Mouse (Mus musculus): ENCODE measurements around the gene Gm4767. TPM values are rescaled to one million over a fixed set of nuclear protein-coding genes. Genes with fewer than 3 reads are reported as not detected.
A peak's percentile ranks its signal among the peaks of the same experiment; 100 is the strongest.
"Not testable (repeated sequence)": the region's sequence is repeated elsewhere in the genome, so short reads cannot be mapped to it uniquely, and the experiment has no call there.

Gm4767 gene
- 4.0 and 4.4 TPM in 2 replicates for polyA plus RNA-seq (2014; fragmentation: Nextera tagmentation; extraction: Ambion mirVana)

DNA sequence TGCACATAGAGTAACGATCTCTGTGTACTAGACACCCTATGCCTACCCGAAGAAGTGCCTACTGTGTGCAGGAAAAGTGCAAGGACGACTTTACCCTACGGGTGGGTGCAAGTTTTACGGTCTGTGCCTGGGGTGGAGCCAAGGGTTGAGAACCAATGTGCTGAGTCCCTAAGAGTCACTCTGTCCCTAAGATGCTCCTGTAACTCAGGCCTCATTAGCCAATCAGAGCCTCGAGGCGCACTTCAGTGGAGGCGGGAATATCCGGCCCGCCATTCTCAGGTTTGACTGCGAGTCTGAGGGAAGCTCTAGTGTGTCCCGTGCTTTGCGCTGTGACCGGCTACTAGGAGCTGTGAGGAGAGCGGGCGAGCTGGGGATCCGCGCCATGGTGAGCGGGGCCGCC, at the start of gene Gm4767:
Gene Gm4767 (plus strand): TSS at position 288 of the 400 bp plus-strand sequence.
- ATAC-seq (replicated peaks; ENCODE audit: insufficient number of reproducible peaks, low FRiP score, low TSS enrichment, low read depth); H3K4me2 ChIP-seq (ENCODE audit: low read depth, low read length); H3K9me3 ChIP-seq (replicated peaks; ENCODE audit: control insufficient read depth, low read length); H3K36me3 ChIP-seq (replicated peaks; ENCODE audit: control insufficient read depth, insufficient read depth, low read depth, low read length); H3K4me1 ChIP-seq (ENCODE audit: control insufficient read depth, insufficient read depth, low read length); DNase-seq (ENCODE audit: low spot score); H3K27ac ChIP-seq (replicated peaks; ENCODE audit: low read depth, low read length); H3K4me3 ChIP-seq (ENCODE audit: low read depth, low read length); H3K27me3 ChIP-seq (ENCODE audit: control insufficient read depth, insufficient read depth, low read length); H3K9ac ChIP-seq (replicated peaks; ENCODE audit: low read length): not testable (repeated sequence)
- WGBS = 30% methylated on average over 11 of the region's 20 CpGs

- not testable (repeated sequence) for H3K9ac ChIP-seq (replicated peaks; ENCODE audit: low read length); H3K9me3 ChIP-seq (replicated peaks; ENCODE audit: control insufficient read depth, low read length); DNase-seq (ENCODE audit: low spot score); H3K27ac ChIP-seq (replicated peaks; ENCODE audit: low read depth, low read length); H3K4me3 ChIP-seq (ENCODE audit: low read depth, low read length); H3K4me2 ChIP-seq (ENCODE audit: low read depth, low read length); H3K4me1 ChIP-seq (ENCODE audit: control insufficient read depth, insufficient read depth, low read length); H3K27me3 ChIP-seq (ENCODE audit: control insufficient read depth, insufficient read depth, low read length); H3K36me3 ChIP-seq (replicated peaks; ENCODE audit: control insufficient read depth, insufficient read depth, low read depth, low read length)
- WGBS = no CpG with 5 or more reads among the region's 43 CpGs
- peak; percentile 97 for ATAC-seq (replicated peaks; ENCODE audit: insufficient number of reproducible peaks, low FRiP score, low TSS enrichment, low read depth)
Observed at GRCm38 (mm10) chr10:81770506-81771403, 41.2 kb upstream of the Gm4767 start, which contains the start of gene Gm3055. Gene Gm3055 (minus strand): TSS chr10:81771161.

- not testable (repeated sequence) for H3K4me3 ChIP-seq (ENCODE audit: low read depth, low read length); H3K27me3 ChIP-seq (ENCODE audit: control insufficient read depth, insufficient read depth, low read length); H3K27ac ChIP-seq (replicated peaks; ENCODE audit: low read depth, low read length); H3K9me3 ChIP-seq (replicated peaks; ENCODE audit: control insufficient read depth, low read length); H3K36me3 ChIP-seq (replicated peaks; ENCODE audit: control insufficient read depth, insufficient read depth, low read depth, low read length); H3K9ac ChIP-seq (replicated peaks; ENCODE audit: low read length); H3K4me1 ChIP-seq (ENCODE audit: control insufficient read depth, insufficient read depth, low read length); DNase-seq (ENCODE audit: low spot score); H3K4me2 ChIP-seq (ENCODE audit: low read depth, low read length)
- WGBS = no CpG with 5 or more reads among the region's 3 CpGs
- peak; percentile 68 for ATAC-seq (replicated peaks; ENCODE audit: insufficient number of reproducible peaks, low FRiP score, low TSS enrichment, low read depth)
Observed at GRCm38 (mm10) chr10:81771404-81771777, 40.6 kb upstream of the Gm4767 start.

GRCm38 (mm10) chr10:81846219-81846618, 34.2 kb downstream of the Gm4767 start:
- WGBS = no CpG with 5 or more reads among the region's 18 CpGs
- not testable (repeated sequence) for H3K4me2 ChIP-seq (ENCODE audit: low read depth, low read length); H3K36me3 ChIP-seq (replicated peaks; ENCODE audit: control insufficient read depth, insufficient read depth, low read depth, low read length); ATAC-seq (replicated peaks; ENCODE audit: insufficient number of reproducible peaks, low FRiP score, low TSS enrichment, low read depth); H3K4me1 ChIP-seq (ENCODE audit: control insufficient read depth, insufficient read depth, low read length); H3K27me3 ChIP-seq (ENCODE audit: control insufficient read depth, insufficient read depth, low read length); H3K9me3 ChIP-seq (replicated peaks; ENCODE audit: control insufficient read depth, low read length); H3K27ac ChIP-seq (replicated peaks; ENCODE audit: low read depth, low read length); DNase-seq (ENCODE audit: low spot score); H3K4me3 ChIP-seq (ENCODE audit: low read depth, low read length); H3K9ac ChIP-seq (replicated peaks; ENCODE audit: low read length)

GRCm38 (mm10) chr10:81863409-81864407, 51.7 kb downstream of the Gm4767 start, which contains the start of gene Gm32687:
Gene Gm32687 (plus strand): TSS chr10:81863934.
- WGBS = 34% methylated on average over 3 of the region's 49 CpGs

More at GRCm38 (mm10) chr10:81863409-81864407, 51.7 kb downstream of the Gm4767 start, which contains the start of gene Gm32687:
- peak; percentile 100 for ATAC-seq (replicated peaks; ENCODE audit: insufficient number of reproducible peaks, low FRiP score, low TSS enrichment, low read depth)
- H3K4me3 ChIP-seq (ENCODE audit: low read depth, low read length); DNase-seq (ENCODE audit: low spot score); H3K27ac ChIP-seq (replicated peaks; ENCODE audit: low read depth, low read length); H3K36me3 ChIP-seq (replicated peaks; ENCODE audit: control insufficient read depth, insufficient read depth, low read depth, low read length); H3K4me2 ChIP-seq (ENCODE audit: low read depth, low read length); H3K4me1 ChIP-seq (ENCODE audit: control insufficient read depth, insufficient read depth, low read length); H3K27me3 ChIP-seq (ENCODE audit: control insufficient read depth, insufficient read depth, low read length); H3K9me3 ChIP-seq (replicated peaks; ENCODE audit: control insufficient read depth, low read length); H3K9ac ChIP-seq (replicated peaks; ENCODE audit: low read length): not testable (repeated sequence)

Other genes with a start within 250 kb of the Gm4767 start
- 14.1 and 15.3 TPM in 2 replicates for gene Tle2, start 237.6 kb upstream of the Gm4767 start, polyA plus RNA-seq (2014; fragmentation: Nextera tagmentation; extraction: Ambion mirVana)
- 7.1 and 10.7 TPM in 2 replicates for gene Tle6, start 211.1 kb upstream of the Gm4767 start, polyA plus RNA-seq (2014; fragmentation: Nextera tagmentation; extraction: Ambion mirVana)
- 0.52 and 0.70 TPM in 2 replicates for gene BC025920, start 205.9 kb upstream of the Gm4767 start, polyA plus RNA-seq (2014; fragmentation: Nextera tagmentation; extraction: Ambion mirVana)
- 37.8 and 39.8 TPM in 2 replicates for gene Sirt6, start 184.4 kb upstream of the Gm4767 start, polyA plus RNA-seq (2014; fragmentation: Nextera tagmentation; extraction: Ambion mirVana)
- gene Ankrd24, start 183.6 kb upstream of the Gm4767 start, polyA plus RNA-seq (2014; fragmentation: Nextera tagmentation; extraction: Ambion mirVana) = 3.2 and 4.1 TPM in 2 replicates
- 5.1 and 5.2 TPM in 2 replicates for gene Gm10778, start 163.1 kb upstream of the Gm4767 start, polyA plus RNA-seq (2014; fragmentation: Nextera tagmentation; extraction: Ambion mirVana)
- 18.2 and 19.4 TPM in 2 replicates for gene Zfp433, start 107.4 kb upstream of the Gm4767 start, polyA plus RNA-seq (2014; fragmentation: Nextera tagmentation; extraction: Ambion mirVana)
- gene Gm3055, start 41.0 kb upstream of the Gm4767 start, polyA plus RNA-seq (2014; fragmentation: Nextera tagmentation; extraction: Ambion mirVana) = 16.8 and 17.8 TPM in 2 replicates
- gene Gm32687, start 51.7 kb downstream of the Gm4767 start, polyA plus RNA-seq (2014; fragmentation: Nextera tagmentation; extraction: Ambion mirVana) = 11.9 and 12.1 TPM in 2 replicates
- gene Zfp781, start 118.3 kb downstream of the Gm4767 start, polyA plus RNA-seq (2014; fragmentation: Nextera tagmentation; extraction: Ambion mirVana) = 5.0 and 6.6 TPM in 2 replicates
- 14.7 and 15.0 TPM in 2 replicates for gene Zfp873, start 235.9 kb downstream of the Gm4767 start, polyA plus RNA-seq (2014; fragmentation: Nextera tagmentation; extraction: Ambion mirVana)

All from embryonic facial prominence, embryonic 11.5 days (tissue).